15 mouse cellular contexts compared by ENCODE assay signal in genomic region chr3:102525856-102526255, GRCm38 (mm10). TPM values are rescaled to one million over a fixed set of nuclear protein-coding genes. Genes with fewer than 3 reads are reported as not detected.
DNase-seq lines count a peak whose midpoint lies in the region; ATAC-seq and TF ChIP-seq lines count a peak whose summit lies in the region.
"Had no signal": no experiment of that assay in that cellular context is flagged by ENCODE, and none has a peak within 500 bp of the region (broad histone marks: within the 10 kb centered on the region; RNA-seq: fewer than 3 reads in every experiment).

No protein-coding gene starts in this region.

- DNase-seq in heart, postnatal 10 days = no peak
- DNase-seq in adipocyte (ENCODE audit: low spot score) = peak; percentile 13
- DNase-seq in limb, embryonic 14.5 days (ENCODE audit: low spot score) = no peak
- DNase-seq in adrenal gland, adult 18-20 months (ENCODE audit: low spot score in 2 of 2) = no peak
- no peak for DNase-seq in right cerebral cortex, postnatal 25 days
- DNase-seq in cerebellum, adult 8-10 months = no peak
- DNase-seq: cerebellum, adult 18-20 months had no signal

- H3K36me3 ChIP-seq in heart, embryonic 11.5 days (ENCODE audit: control insufficient read depth, insufficient read depth, low read length) = no peaks in the 10 kb centered on the region
- no peaks in the 10 kb centered on the region for H3K36me3 ChIP-seq in limb, embryonic 14.5 days (ENCODE audit: control insufficient read depth, insufficient read depth, low read length)
- H3K36me3 ChIP-seq: forebrain, embryonic 10.5 days; hindbrain, embryonic 10.5 days; intestine, embryonic 15.5 days; midbrain, embryonic 13.5 days had no signal

- no peaks in the 10 kb centered on the region for H3K9me3 ChIP-seq in heart, embryonic 11.5 days (replicated peaks; ENCODE audit: control insufficient read depth, low read length)
- H3K9me3 ChIP-seq in limb, embryonic 14.5 days (ENCODE audit: control insufficient read depth, low read length) = no peaks in the 10 kb centered on the region
- H3K9me3 ChIP-seq: forebrain, embryonic 10.5 days; hindbrain, embryonic 10.5 days; intestine, embryonic 15.5 days; midbrain, embryonic 13.5 days had no signal

- intact Hi-C loops in heart, postnatal 10 days (cut with DNase I) = loop anchor here (5.0 kb wide), 1 partner anchor 166 kb away; no protein-coding TSS in a partner anchor

- WGBS in heart, embryonic 11.5 days (ENCODE audit: insufficient replicate concordance) = 62% methylated on average over 8 of the region's 8 CpGs
- WGBS in limb, embryonic 14.5 days = 53% methylated on average over 8 of the region's 8 CpGs

- ATAC-seq in heart, embryonic 11.5 days (replicated peaks; ENCODE audit: insufficient number of reproducible peaks, low FRiP score, low TSS enrichment) = no peak
- ATAC-seq in limb, embryonic 14.5 days (ENCODE audit: low FRiP score, low read depth) = no peak
- ATAC-seq: CD4-positive, CD25-positive, alpha-beta regulatory T cell, adult 4 months; intestine, embryonic 15.5 days; midbrain, embryonic 13.5 days had no signal

- H3K27ac ChIP-seq in heart, embryonic 11.5 days (ENCODE audit: low read depth, low read length) = no peak overlapping the region
- peak overlapping the region; percentile 57 for H3K27ac ChIP-seq in embryonic fibroblast, embryonic 13.5 days (ENCODE audit: insufficient read depth, low read length)
- H3K27ac ChIP-seq in limb, embryonic 14.5 days (replicated peaks; ENCODE audit: low read depth, low read length) = peak overlapping the region; percentile 71
- H3K27ac ChIP-seq: forebrain, embryonic 10.5 days; hindbrain, embryonic 10.5 days; intestine, embryonic 15.5 days; kidney, postnatal 0 days; midbrain, embryonic 13.5 days had no signal

- H3K9ac ChIP-seq in heart, embryonic 11.5 days (ENCODE audit: low read depth, low read length) = no peak overlapping the region
- no peak overlapping the region for H3K9ac ChIP-seq in limb, embryonic 14.5 days (ENCODE audit: low read depth, low read length, severe bottlenecking)
- H3K9ac ChIP-seq: intestine, embryonic 15.5 days; midbrain, embryonic 13.5 days had no signal

- H3K4me2 ChIP-seq in heart, embryonic 11.5 days = peak overlapping the region; percentile 34
- 0 out of 2 replicates have a peak overlapping the region, but pooled peaks have one; percentile 38 for H3K4me2 ChIP-seq in limb, embryonic 14.5 days (replicated peaks; ENCODE audit: low read depth, low read length, severe bottlenecking)
- H3K4me2 ChIP-seq: intestine, embryonic 15.5 days; midbrain, embryonic 13.5 days had no signal

- TF ChIP-seq CTCF in embryonic fibroblast, embryonic 13.5 days (IDR thresholded peaks at IDR 0.05; ENCODE audit: borderline replicate concordance, insufficient read depth, low read length) = no peak

- peaks cover 10% of the 10 kb centered on the region for H3K4me1 ChIP-seq in heart, embryonic 11.5 days (ENCODE audit: control insufficient read depth, insufficient read depth, low read length)
- peaks cover 19% of the 10 kb centered on the region for H3K4me1 ChIP-seq in embryonic fibroblast, embryonic 13.5 days (ENCODE audit: control insufficient read depth, insufficient read depth, low read length)
- peaks cover 37% of the 10 kb centered on the region for H3K4me1 ChIP-seq in limb, embryonic 14.5 days (ENCODE audit: control insufficient read depth, insufficient read depth, low read length)
- H3K4me1 ChIP-seq: hindbrain, embryonic 10.5 days; midbrain, embryonic 13.5 days had no signal

- H3K4me3 ChIP-seq in heart, embryonic 11.5 days (ENCODE audit: low read depth, low read length) = no peak overlapping the region
- H3K4me3 ChIP-seq in embryonic fibroblast, embryonic 13.5 days (ENCODE audit: insufficient read depth, low read length) = no peak overlapping the region
- H3K4me3 ChIP-seq in limb, embryonic 14.5 days (replicated peaks; ENCODE audit: low read length) = no peak overlapping the region
- H3K4me3 ChIP-seq: forebrain, embryonic 10.5 days; hindbrain, embryonic 10.5 days; intestine, embryonic 15.5 days; midbrain, embryonic 13.5 days had no signal

- no peaks in the 10 kb centered on the region for H3K27me3 ChIP-seq in heart, embryonic 11.5 days (ENCODE audit: control insufficient read depth, insufficient read depth, low read length)
- H3K27me3 ChIP-seq in limb, embryonic 14.5 days (ENCODE audit: control insufficient read depth, insufficient read depth, low read length) = no peaks in the 10 kb centered on the region
- H3K27me3 ChIP-seq: intestine, embryonic 15.5 days; midbrain, embryonic 13.5 days had no signal

- TF ChIP-seq POLR2A in embryonic fibroblast, embryonic 13.5 days (IDR thresholded peaks at IDR 0.05; ENCODE audit: low read depth, low read length) = no peak
- no peak for TF ChIP-seq POLR2A in limb, embryonic 14.5 days (IDR thresholded peaks at IDR 0.05; ENCODE audit: borderline replicate concordance, extremely low read depth, insufficient read depth, insufficient read length)

RNA-seq across cellular contexts. Expression of gene Ngf, which starts 56.1 kb away (rescaled TPM):
- 0.63 TPM in 1 of 2 replicates, not detected in the other for polyA plus RNA-seq in heart, embryonic 11.5 days (2014; fragmentation: Nextera tagmentation; extraction: Ambion mirVana)
- total RNA-seq in heart, postnatal 10 days (2021) = 1 to 10 TPM; 6.4 to 9.0 TPM
- polyA plus RNA-seq in embryonic fibroblast, embryonic 13.5 days (2011; ENCODE audit: insufficient read length, low read depth, missing spikeins) = 18.1 and 45.3 TPM in 2 replicates
- 42.0 and 49.1 TPM in 2 replicates for polyA plus RNA-seq in limb, embryonic 14.5 days (2012; rRNA removed)
- 14.6 and 16.1 TPM in 2 replicates for polyA plus RNA-seq in limb, embryonic 14.5 days (2014; fragmentation: Nextera tagmentation; extraction: Ambion mirVana)
- total RNA-seq in adrenal gland, adult 18-20 months (2021) = 1 to 10 TPM; 2.1 to 3.3 TPM
- polyA plus RNA-seq: CD4-positive, CD25-positive, alpha-beta regulatory T cell, adult 4 months had no signal
